Mouse (Mus musculus): ENCODE results near the gene Cdk2ap2.

DNA sequence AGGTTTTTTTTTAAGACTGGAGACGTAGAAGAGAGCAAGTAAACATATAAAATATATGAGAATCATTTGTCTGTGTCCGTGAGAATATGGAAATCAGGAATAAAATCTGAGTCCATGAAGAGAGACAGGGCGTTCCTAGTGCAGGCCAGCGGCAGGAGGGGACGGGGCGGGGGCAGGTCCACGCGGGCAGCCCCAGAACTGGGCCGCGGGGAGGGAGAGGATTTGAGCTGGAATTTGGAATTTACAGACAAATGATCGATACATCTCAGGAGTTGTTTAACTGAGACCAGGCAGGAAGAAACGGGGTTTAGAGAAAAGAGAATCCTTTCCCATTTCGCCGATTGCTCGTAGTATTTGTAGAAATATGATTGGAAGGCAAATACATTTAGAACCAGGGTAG, 26.7 kb upstream of the Cdk2ap2 start:
- TF ChIP-seq CTCF (IDR thresholded peaks at IDR 0.05; ENCODE audit: low read depth) (no peak), EP300 (IDR thresholded peaks at IDR 0.05; ENCODE audit: low read depth) (no peak)

All from heart, postnatal 0 days (tissue).